Mouse (Mus musculus): ENCODE results near the gene Nedd4. TPM values are rescaled to one million over a fixed set of nuclear protein-coding genes. Genes with fewer than 3 reads are reported as not detected.

Gene Nedd4
- polyA plus RNA-seq, 1 experiment: 18.7 TPM

- TF ChIP-seq CTCF (IDR thresholded peaks at IDR 0.05; ENCODE audit: extremely low read depth, insufficient read length, insufficient replicate concordance, low read depth, low read length): no peak
- TF ChIP-seq POLR2A (IDR thresholded peaks at IDR 0.05; ENCODE audit: low read depth, low read length): no peak
- Histone ChIP-seq H3K27ac (ENCODE audit: insufficient read depth, low read depth, low read length) (no peak overlapping the region), H3K36me3 (ENCODE audit: control insufficient read depth, insufficient read depth, low read length) (peaks cover 46% of the 10 kb centered on the region), H3K27me3 (ENCODE audit: control insufficient read depth, insufficient read depth, low read length) (no peaks in the 10 kb centered on the region), H3K4me3 (ENCODE audit: low read depth, low read length) (no peak overlapping the region), H3K4me1 (ENCODE audit: control insufficient read depth, insufficient read depth, insufficient read length, low read length) (no peaks in the 10 kb centered on the region)
- WGBS: 91% methylated on average over 4 of the region's 4 CpGs
Observed at GRCm38 (mm10) chr9:72719143-72719542, 57.0 kb downstream of the Nedd4 start.

GRCm38 (mm10) chr9:72721221-72721620 lies 59.1 kb downstream of the Nedd4 start:
- Histone ChIP-seq H3K4me1 (ENCODE audit: control insufficient read depth, insufficient read depth, insufficient read length, low read length) (no peaks in the 10 kb centered on the region), H3K27me3 (ENCODE audit: control insufficient read depth, insufficient read depth, low read length) (no peaks in the 10 kb centered on the region), H3K4me3 (ENCODE audit: low read depth, low read length) (no peak overlapping the region), H3K36me3 (ENCODE audit: control insufficient read depth, insufficient read depth, low read length) (peaks cover 55% of the 10 kb centered on the region), H3K27ac (ENCODE audit: insufficient read depth, low read depth, low read length) (no peak overlapping the region)
- TF ChIP-seq CTCF (IDR thresholded peaks at IDR 0.05; ENCODE audit: extremely low read depth, insufficient read length, insufficient replicate concordance, low read depth, low read length) (no peak), POLR2A (IDR thresholded peaks at IDR 0.05; ENCODE audit: low read depth, low read length) (no peak)
- 86% methylated on average over 14 of the region's 14 CpGs for WGBS

- H3K36me3 ChIP-seq (ENCODE audit: control insufficient read depth, insufficient read depth, low read length): peaks cover 65% of the 10 kb centered on the region
- no peaks in the 10 kb centered on the region for H3K4me1 ChIP-seq (ENCODE audit: control insufficient read depth, insufficient read depth, insufficient read length, low read length)
- H3K27me3 ChIP-seq (ENCODE audit: control insufficient read depth, insufficient read depth, low read length): no peaks in the 10 kb centered on the region
- no peak overlapping the region for H3K4me3 ChIP-seq (ENCODE audit: low read depth, low read length)
- no peak overlapping the region for H3K27ac ChIP-seq (ENCODE audit: insufficient read depth, low read depth, low read length)
- WGBS: 96% methylated on average over 3 of the region's 3 CpGs
- TF ChIP-seq POLR2A (IDR thresholded peaks at IDR 0.05; ENCODE audit: low read depth, low read length) (no peak), CTCF (IDR thresholded peaks at IDR 0.05; ENCODE audit: extremely low read depth, insufficient read length, insufficient replicate concordance, low read depth, low read length) (no peak)
Observed at GRCm38 (mm10) chr9:72722622-72723021, 60.5 kb downstream of the Nedd4 start.

GRCm38 (mm10) chr9:72724491-72725221 lies 62.5 kb downstream of the Nedd4 start:
- no peak for TF ChIP-seq CTCF (IDR thresholded peaks at IDR 0.05; ENCODE audit: extremely low read depth, insufficient read length, insufficient replicate concordance, low read depth, low read length)
- Histone ChIP-seq H3K27me3 (ENCODE audit: control insufficient read depth, insufficient read depth, low read length) (no peaks in the 10 kb centered on the region), H3K36me3 (ENCODE audit: control insufficient read depth, insufficient read depth, low read length) (peaks cover 59% of the 10 kb centered on the region), H3K27ac (ENCODE audit: insufficient read depth, low read depth, low read length) (no peak overlapping the region), H3K4me1 (ENCODE audit: control insufficient read depth, insufficient read depth, insufficient read length, low read length) (no peaks in the 10 kb centered on the region), H3K4me3 (ENCODE audit: low read depth, low read length) (no peak overlapping the region)
- WGBS: 71% methylated on average over 8 of the region's 8 CpGs

DNA sequence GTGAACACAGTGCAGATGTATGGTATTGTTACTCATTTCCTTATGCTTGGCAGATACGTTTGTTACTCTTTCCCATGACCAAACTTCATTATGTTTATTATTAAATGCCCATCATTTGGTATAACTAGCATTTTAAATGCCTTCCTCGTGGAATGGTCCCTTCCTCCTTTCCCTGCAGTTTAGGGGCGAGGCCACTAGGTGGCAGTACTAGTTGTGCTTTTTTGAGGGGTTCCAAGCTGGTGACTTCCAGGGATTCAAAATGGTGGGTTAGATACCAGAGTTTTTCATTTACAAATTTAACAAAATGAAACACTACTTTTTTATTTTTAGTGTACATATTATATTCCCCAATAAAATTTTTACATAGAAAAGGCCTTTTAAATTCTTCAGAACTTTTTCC lies 71.8 kb downstream of the Nedd4 start:
- no peaks in the 10 kb centered on the region for H3K4me1 ChIP-seq (ENCODE audit: control insufficient read depth, insufficient read depth, insufficient read length, low read length)
- 31% methylated on average over 3 of the region's 3 CpGs for WGBS
- TF ChIP-seq CTCF (IDR thresholded peaks at IDR 0.05; ENCODE audit: extremely low read depth, insufficient read length, insufficient replicate concordance, low read depth, low read length): peak; percentile 80; the same call in 1 of the 2 replicates
- TF ChIP-seq POLR2A (IDR thresholded peaks at IDR 0.05; ENCODE audit: low read depth, low read length): no peak
- H3K36me3 ChIP-seq (ENCODE audit: control insufficient read depth, insufficient read depth, low read length): peaks cover 62% of the 10 kb centered on the region
- H3K4me3 ChIP-seq (ENCODE audit: low read depth, low read length): no peak overlapping the region
- no peaks in the 10 kb centered on the region for H3K27me3 ChIP-seq (ENCODE audit: control insufficient read depth, insufficient read depth, low read length)
- H3K27ac ChIP-seq (ENCODE audit: insufficient read depth, low read depth, low read length): no peak overlapping the region

DNA sequence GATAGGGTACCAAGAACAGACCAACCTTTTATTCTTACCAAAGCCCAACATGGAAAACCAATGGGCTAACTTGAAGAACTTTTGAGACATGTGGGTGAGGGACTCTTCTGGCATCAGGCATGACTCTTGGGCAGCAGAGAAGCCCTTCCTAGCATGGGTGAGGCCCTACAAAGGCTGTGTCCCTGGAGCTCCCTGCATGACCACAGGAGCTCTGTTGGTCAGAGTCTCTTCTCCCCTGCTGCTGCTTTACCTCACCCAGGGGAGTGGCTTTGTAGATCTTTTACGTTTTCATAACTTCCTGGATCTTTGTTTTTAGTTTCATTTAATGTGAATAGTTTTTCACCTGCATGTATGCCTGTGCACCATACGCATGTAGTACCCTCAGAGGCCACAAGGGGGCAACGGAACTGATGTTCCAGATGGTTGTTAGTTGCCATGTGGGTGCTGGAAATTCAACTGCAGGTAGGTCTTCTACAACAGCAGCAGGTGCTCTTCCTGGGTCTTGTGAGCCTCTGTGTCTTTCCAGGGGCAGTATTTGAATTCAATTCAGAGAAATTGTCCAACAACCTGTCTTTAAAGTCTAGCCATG lies 73.8 kb downstream of the Nedd4 start:
- 31% methylated on average over 3 of the region's 3 CpGs for WGBS
- Histone ChIP-seq H3K27me3 (ENCODE audit: control insufficient read depth, insufficient read depth, low read length) (no peaks in the 10 kb centered on the region), H3K27ac (ENCODE audit: insufficient read depth, low read depth, low read length) (no peak overlapping the region), H3K36me3 (ENCODE audit: control insufficient read depth, insufficient read depth, low read length) (peaks cover 72% of the 10 kb centered on the region), H3K4me1 (ENCODE audit: control insufficient read depth, insufficient read depth, insufficient read length, low read length) (no peaks in the 10 kb centered on the region), H3K4me3 (ENCODE audit: low read depth, low read length) (no peak overlapping the region)
- peak; percentile 78; the same call in 1 of the 2 replicates for TF ChIP-seq CTCF (IDR thresholded peaks at IDR 0.05; ENCODE audit: extremely low read depth, insufficient read length, insufficient replicate concordance, low read depth, low read length)
- TF ChIP-seq POLR2A (IDR thresholded peaks at IDR 0.05; ENCODE audit: low read depth, low read length): no peak

GRCm38 (mm10) chr9:72741206-72741605 lies 79.1 kb downstream of the Nedd4 start:
- TF ChIP-seq POLR2A (IDR thresholded peaks at IDR 0.05; ENCODE audit: low read depth, low read length) (no peak), CTCF (IDR thresholded peaks at IDR 0.05; ENCODE audit: extremely low read depth, insufficient read length, insufficient replicate concordance, low read depth, low read length) (no peak)
- WGBS: 96% methylated on average over 6 of the region's 6 CpGs
- no peak overlapping the region for H3K4me3 ChIP-seq (ENCODE audit: low read depth, low read length)
- no peaks in the 10 kb centered on the region for H3K27me3 ChIP-seq (ENCODE audit: control insufficient read depth, insufficient read depth, low read length)
- no peak overlapping the region for H3K27ac ChIP-seq (ENCODE audit: insufficient read depth, low read depth, low read length)
- peaks cover 74% of the 10 kb centered on the region for H3K36me3 ChIP-seq (ENCODE audit: control insufficient read depth, insufficient read depth, low read length)
- no peaks in the 10 kb centered on the region for H3K4me1 ChIP-seq (ENCODE audit: control insufficient read depth, insufficient read depth, insufficient read length, low read length)
